Mouse (Mus musculus) left cerebral cortex, postnatal 36 days (tissue): Measurements from ENCODE around the gene Gltpd2. TPM values are rescaled to one million over a fixed set of nuclear protein-coding genes. Genes with fewer than 3 reads are reported as not detected.
A peak's percentile ranks its signal among the peaks of the same experiment; 100 is the strongest.

Experiments
- DNase-seq, 2 experiments: peaks; one replicate each; pipeline ENCODE4 v3.0.0; 2021 to 2022; ENCODE audit warnings: low spot score in 2 of 2, mixed read lengths in 1 of 2
- intact Hi-C: fragments of 180-260 bp; cut with DNase I; formaldehyde crosslinking; loops from one replicate; pipeline ENCODE4 v1.15.1; 2025
- total RNA-seq, 2 experiments: library from RNA; stranded (reverse); gene quantifications; 2 replicates each; pipeline ENCODE4 v1.2.3; 2021

Gene Gltpd2
- total RNA-seq, 2 experiments from 2014 or later: not detected

GRCm38 (mm10) chr11:70557545-70557944, 38.5 kb downstream of the Gltpd2 start:
- DNase-seq: no peak
- intact Hi-C loops: no loop called here

GRCm38 (mm10) chr11:70561937-70562286, 42.9 kb downstream of the Gltpd2 start:
- intact Hi-C loops: loop anchor here (2.0 to 5.0 kb wide), 2 partner anchors 21 to 35 kb away; no protein-coding TSS in a partner anchor
- DNase-seq: no peak

GRCm38 (mm10) chr11:70562287-70562994, 43.4 kb downstream of the Gltpd2 start, which contains the start of gene Mink1:
TSS of gene Mink1 (plus strand) at chr11:70562881.
- peak; percentile 86 to 91 for DNase-seq
- intact Hi-C loops: loop anchor here (2.0 to 5.0 kb wide), 2 partner anchors 20 to 35 kb away; no protein-coding TSS in a partner anchor

- no peak for DNase-seq
- intact Hi-C loops: loop anchor here (2.0 to 5.0 kb wide), 2 partner anchors 20 to 34 kb away; no protein-coding TSS in a partner anchor
Observed at GRCm38 (mm10) chr11:70562995-70563469, 44.0 kb downstream of the Gltpd2 start.

- DNase-seq: peak in 1 of 2 experiments; percentile 46
- intact Hi-C loops: loop anchor here (2.0 to 5.0 kb wide), 2 partner anchors 19 to 34 kb away; no protein-coding TSS in a partner anchor
Observed at GRCm38 (mm10) chr11:70563470-70564275, 44.7 kb downstream of the Gltpd2 start.

GRCm38 (mm10) chr11:70564276-70564873, 45.4 kb downstream of the Gltpd2 start:
- intact Hi-C loops: loop anchor here (5.0 kb wide), 1 partner anchor 33 kb away; no protein-coding TSS in a partner anchor
- no peak for DNase-seq

- no peak for DNase-seq
- intact Hi-C loops: no loop called here
Observed at GRCm38 (mm10) chr11:70566586-70566985, 47.6 kb downstream of the Gltpd2 start.

Other genes starting within 250 kb of the Gltpd2 start
- gene Alox12e, start 196.6 kb upstream of the Gltpd2 start, total RNA-seq: under 1 TPM; 0.17 to 0.54 TPM
- gene Alox15, start 167.2 kb upstream of the Gltpd2 start, total RNA-seq: under 1 TPM in 1 of 2 experiments, not detected in 1; 0.39 TPM
- gene Pelp1, start 109.2 kb upstream of the Gltpd2 start, total RNA-seq: 10 to 100 TPM; 35.5 to 37.0 TPM
- 10 to 100 TPM; 55.5 to 76.0 TPM for gene Arrb2, start 86.6 kb upstream of the Gltpd2 start, total RNA-seq
- gene Med11, start 67.3 kb upstream of the Gltpd2 start, total RNA-seq: 10 to 100 TPM; 14.0 to 16.7 TPM
- gene Zmynd15, start 59.8 kb upstream of the Gltpd2 start, total RNA-seq: under 1 TPM; 0.12 to 0.86 TPM
- 1 to 10 TPM in 1 of 2 experiments, under 1 TPM in 1; 0.94 to 1.0 TPM for gene Cxcl16, start 59.2 kb upstream of the Gltpd2 start, total RNA-seq
- gene Tm4sf5, start 14.0 kb upstream of the Gltpd2 start, total RNA-seq: not detected
- not detected for gene Vmo1, start 4.6 kb upstream of the Gltpd2 start, total RNA-seq
- 100 to 1,000 TPM; 164 to 187 TPM for gene Psmb6, start 6.2 kb downstream of the Gltpd2 start, total RNA-seq
- gene Gm40193, start 13.7 kb downstream of the Gltpd2 start, total RNA-seq: not detected
- gene Pld2, start 20.9 kb downstream of the Gltpd2 start, total RNA-seq: 10 to 100 TPM; 14.5 to 20.7 TPM
- 100 to 1,000 TPM; 380 to 465 TPM for gene Mink1, start 43.7 kb downstream of the Gltpd2 start, total RNA-seq
- not detected for gene 4930544D05Rik, start 96.7 kb downstream of the Gltpd2 start, total RNA-seq
- gene Chrne, start 100.0 kb downstream of the Gltpd2 start, total RNA-seq: not detected
- gene Gp1ba, start 119.9 kb downstream of the Gltpd2 start, total RNA-seq: not detected
- 10 to 100 TPM; 78.6 to 87.8 TPM for gene Rnf167, start 128.0 kb downstream of the Gltpd2 start, total RNA-seq
- 100 to 1,000 TPM; 113 to 125 TPM for gene Slc25a11, start 128.3 kb downstream of the Gltpd2 start, total RNA-seq
- 100 to 1,000 TPM; 217 to 244 TPM for gene Pfn1, start 135.4 kb downstream of the Gltpd2 start, total RNA-seq
- 1 to 10 TPM; 9.5 to 9.6 TPM for gene Eno3, start 138.0 kb downstream of the Gltpd2 start, total RNA-seq
- 10 to 100 TPM; 52.5 to 57.8 TPM for gene Spag7, start 150.2 kb downstream of the Gltpd2 start, total RNA-seq
- 100 to 1,000 TPM; 232 to 256 TPM for gene Camta2, start 168.9 kb downstream of the Gltpd2 start, total RNA-seq
- gene Inca1, start 181.0 kb downstream of the Gltpd2 start, total RNA-seq: 1 to 10 TPM; 1.8 to 1.9 TPM
- gene Kif1c, start 181.4 kb downstream of the Gltpd2 start, total RNA-seq: 10 to 100 TPM; 58.9 to 59.3 TPM
- 10 to 100 TPM; 17.3 to 21.7 TPM for gene Zfp3, start 245.0 kb downstream of the Gltpd2 start, total RNA-seq